Mouse (Mus musculus) brain, embryonic 14.5 days (tissue): ENCODE measurements at regions not wholly inside any gene's neighbourhood (a gene's known extent, or its start where the extent isn't known, plus 50 kb on each side); places are given as distances from the start of the nearest gene placed in this dataset.

ENCODE experiments used
- CTCF ChIP-seq: fragments of 200-500 bp; IDR thresholded peaks from 2 replicates; pipeline ENCODE4 v1.5.1; 2012; ENCODE audit warnings: inconsistent platforms, mild to moderate bottlenecking, moderate library complexity, borderline replicate concordance; ENCODE audit not compliant: insufficient read depth, insufficient read length; ENCODE audit errors: extremely low read depth
- POLR2A ChIP-seq: fragments of 200-500 bp; IDR thresholded peaks from 2 replicates; pipeline ENCODE4 v1.6.1; 2012; ENCODE audit warnings: mild to moderate bottlenecking, inconsistent platforms, borderline replicate concordance; ENCODE audit not compliant: poor library complexity, insufficient read depth, insufficient read length, severe bottlenecking; ENCODE audit errors: extremely low read depth

GRCm38 (mm10) chr3:33915777-33916176 lies 71.7 kb upstream of the Ccdc39 start:
- TF ChIP-seq CTCF = peak; percentile 11; the same call in 1 of the 2 replicates
- TF ChIP-seq POLR2A = no peak
